Mouse (Mus musculus) myocyte (in vitro differentiated cells): ENCODE results near the gene Raver1. TPM values are rescaled to one million over a fixed set of nuclear protein-coding genes. Genes with fewer than 3 reads are reported as not detected.

ENCODE experiments used
- H3K27me3 ChIP-seq: one replicate; pipeline ENCODE4 v1.6.1; 2011; ENCODE audit not compliant: control insufficient read depth, insufficient read depth, insufficient read length
- H3K36me3 ChIP-seq: one replicate; pipeline ENCODE4 v1.6.1; 2011; ENCODE audit not compliant: control insufficient read depth, insufficient read depth
- H3K4me2 ChIP-seq: one replicate; pipeline ENCODE4 v1.6.1; 2011; ENCODE audit warnings: low read depth, control low read depth
- H3K4me3 ChIP-seq: one replicate; pipeline ENCODE4 v1.5.1; 2011; ENCODE audit warnings: mild to moderate bottlenecking, control low read depth, moderate library complexity
- H3K79me2 ChIP-seq: one replicate; pipeline ENCODE4 v1.6.1; 2011; ENCODE audit not compliant: control insufficient read depth, insufficient read depth
- H3ac ChIP-seq: one replicate; pipeline ENCODE4 v1.6.1; 2011; ENCODE audit not compliant: control insufficient read depth, insufficient read length
- CEBPB ChIP-seq: IDR thresholded peaks from 2 replicates; pipeline ENCODE4 v1.6.1; 2011; ENCODE audit warnings: mild to moderate bottlenecking, moderate library complexity; ENCODE audit not compliant: poor library complexity, insufficient read depth, severe bottlenecking
- E2F4 ChIP-seq: IDR thresholded peaks from one replicate; pipeline ENCODE4 v1.6.1; 2011; ENCODE audit warnings: mild to moderate bottlenecking, control low read depth, moderate library complexity; ENCODE audit not compliant: insufficient read depth
- MAX ChIP-seq: IDR thresholded peaks from one replicate; pipeline ENCODE4 v1.6.1; 2011; ENCODE audit warnings: low read depth, mild to moderate bottlenecking, control low read depth
- MYOD1 ChIP-seq, 3 experiments: IDR thresholded peaks; one replicate each; pipeline ENCODE4 v1.6.1; 2011; ENCODE audit warnings: control low read depth in 2 of 3, low read depth in 2 of 3, mild to moderate bottlenecking in 2 of 3, moderate library complexity in 1 of 3; ENCODE audit not compliant: insufficient read length in 2 of 3, control insufficient read depth in 1 of 3
- MYOG ChIP-seq, 3 experiments: IDR thresholded peaks; one replicate each; pipeline ENCODE4 v1.6.1; 2011; ENCODE audit warnings: control low read depth in 2 of 3, low read depth in 2 of 3, mild to moderate bottlenecking in 2 of 3; ENCODE audit not compliant: insufficient read length in 2 of 3, control insufficient read depth in 1 of 3, insufficient read depth in 1 of 3
- POLR2A ChIP-seq: IDR thresholded peaks from one replicate; pipeline ENCODE4 v1.6.1; 2011; ENCODE audit warnings: low read depth, mild to moderate bottlenecking, control low read depth, moderate library complexity; ENCODE audit not compliant: insufficient read length
- POLR2AphosphoS2 ChIP-seq: IDR thresholded peaks from one replicate; pipeline ENCODE4 v1.6.1; 2011; ENCODE audit warnings: low read depth, control low read depth; ENCODE audit not compliant: insufficient read length
- REST ChIP-seq: IDR thresholded peaks from one replicate; pipeline ENCODE4 v1.6.1; 2011; ENCODE audit warnings: mild to moderate bottlenecking, control low read depth, moderate library complexity; ENCODE audit not compliant: insufficient read depth, insufficient read length
- SRF ChIP-seq: IDR thresholded peaks from one replicate; pipeline ENCODE4 v1.6.1; 2011; ENCODE audit warnings: low read depth; ENCODE audit not compliant: control insufficient read depth, insufficient read length
- TCF12 ChIP-seq: IDR thresholded peaks from one replicate; pipeline ENCODE4 v1.6.1; 2011; ENCODE audit warnings: mild to moderate bottlenecking, control low read depth; ENCODE audit not compliant: poor library complexity, insufficient read depth, severe bottlenecking
- TCF3 ChIP-seq: IDR thresholded peaks from one replicate; pipeline ENCODE4 v1.6.1; 2011; ENCODE audit warnings: low read depth, control low read depth; ENCODE audit not compliant: insufficient read length
- USF1 ChIP-seq: IDR thresholded peaks from one replicate; pipeline ENCODE4 v1.6.1; 2011; ENCODE audit warnings: low read depth, mild to moderate bottlenecking, control low read depth, moderate library complexity
- polyA plus RNA-seq: library from polyadenylated mRNA; unstranded; fragments of >200 nt; fragmentation: generic; extraction: Trizol; gene quantifications from one replicate; pipeline ENCODE4 v1.2.1, GENCODE M21; 2012; ENCODE audit warnings: missing spikeins

Gene Raver1
- polyA plus RNA-seq, 1 experiment: 24.6 TPM

GRCm38 (mm10) chr9:21135329-21135890 is 43.6 kb upstream of the Raver1 start:
- Histone ChIP-seq H3K27me3 (no peaks in the 10 kb centered on the region), H3K79me2 (no peaks in the 10 kb centered on the region), H3ac (no peak overlapping the region), H3K4me3 (no peak overlapping the region), H3K36me3 (peaks cover 4% of the 10 kb centered on the region), H3K4me2 (peak overlapping the region; percentile 71)
- TF ChIP-seq USF1 (no peak), MYOD1 (IDR thresholded peaks at IDR 0.05; ENCODE audit: control insufficient read depth in 1 of 3, insufficient read length in 2 of 3, low read depth in 2 of 3) (no peak), POLR2A (no peak), TCF3 (no peak)

- no peak for TF ChIP-seq POLR2AphosphoS2
- peak in 1 of 3 experiments; percentile 56 for TF ChIP-seq MYOG (IDR thresholded peaks at IDR 0.05; ENCODE audit: control insufficient read depth in 1 of 3, insufficient read depth in 1 of 3, insufficient read length in 2 of 3, low read depth in 2 of 3)
- TF ChIP-seq MYOD1 (IDR thresholded peaks at IDR 0.05; ENCODE audit: control insufficient read depth in 1 of 3, insufficient read length in 2 of 3, low read depth in 2 of 3): peak in 2 of 3 experiments; percentile 32 to 65
- no peak for TF ChIP-seq E2F4
- no peak for TF ChIP-seq SRF
Observed at GRCm38 (mm10) chr9:21134595-21135328, 43.0 kb upstream of the Raver1 start.

GRCm38 (mm10) chr9:21133064-21133707 is 41.4 kb upstream of the Raver1 start:
- no peak overlapping the region for H3K4me3 ChIP-seq
- H3ac ChIP-seq: no peak overlapping the region
- H3K4me2 ChIP-seq: no peak overlapping the region
- peaks cover 4% of the 10 kb centered on the region for H3K36me3 ChIP-seq
- no peaks in the 10 kb centered on the region for H3K79me2 ChIP-seq
- TF ChIP-seq TCF12 (no peak), POLR2A (no peak), USF1 (no peak), TCF3 (no peak), SRF (no peak), E2F4 (no peak), REST (no peak), MYOG (IDR thresholded peaks at IDR 0.05; ENCODE audit: control insufficient read depth in 1 of 3, insufficient read depth in 1 of 3, insufficient read length in 2 of 3, low read depth in 2 of 3) (no peak)
- H3K27me3 ChIP-seq: no peaks in the 10 kb centered on the region

More at GRCm38 (mm10) chr9:21134595-21135328, 43.0 kb upstream of the Raver1 start:
- Histone ChIP-seq H3K4me3 (no peak overlapping the region), H3K27me3 (no peaks in the 10 kb centered on the region), H3K36me3 (peaks cover 4% of the 10 kb centered on the region), H3K79me2 (no peaks in the 10 kb centered on the region), H3ac (no peak overlapping the region), H3K4me2 (peak overlapping the region; percentile 71)

GRCm38 (mm10) chr9:21132102-21132775 is 40.4 kb upstream of the Raver1 start:
- Histone ChIP-seq H3K36me3 (peaks cover 4% of the 10 kb centered on the region), H3K79me2 (no peaks in the 10 kb centered on the region), H3K27me3 (no peaks in the 10 kb centered on the region), H3K4me2 (no peak overlapping the region), H3ac (no peak overlapping the region), H3K4me3 (peak overlapping the region; percentile 78)
- no peak for TF ChIP-seq MYOD1 (IDR thresholded peaks at IDR 0.05; ENCODE audit: control insufficient read depth in 1 of 3, insufficient read length in 2 of 3, low read depth in 2 of 3)
- no peak for TF ChIP-seq TCF3
- TF ChIP-seq MAX: no peak
- TF ChIP-seq REST: no peak
- TF ChIP-seq CEBPB: no peak
- TF ChIP-seq E2F4: no peak
- no peak for TF ChIP-seq POLR2AphosphoS2
- TF ChIP-seq TCF12: no peak
- TF ChIP-seq POLR2A: no peak
- no peak for TF ChIP-seq MYOG (IDR thresholded peaks at IDR 0.05; ENCODE audit: control insufficient read depth in 1 of 3, insufficient read depth in 1 of 3, insufficient read length in 2 of 3, low read depth in 2 of 3)
- no peak for TF ChIP-seq USF1
- TF ChIP-seq SRF: no peak
